Comparison of ENCODE assay signal across 8 mouse cellular contexts in the genomic region with DNA sequence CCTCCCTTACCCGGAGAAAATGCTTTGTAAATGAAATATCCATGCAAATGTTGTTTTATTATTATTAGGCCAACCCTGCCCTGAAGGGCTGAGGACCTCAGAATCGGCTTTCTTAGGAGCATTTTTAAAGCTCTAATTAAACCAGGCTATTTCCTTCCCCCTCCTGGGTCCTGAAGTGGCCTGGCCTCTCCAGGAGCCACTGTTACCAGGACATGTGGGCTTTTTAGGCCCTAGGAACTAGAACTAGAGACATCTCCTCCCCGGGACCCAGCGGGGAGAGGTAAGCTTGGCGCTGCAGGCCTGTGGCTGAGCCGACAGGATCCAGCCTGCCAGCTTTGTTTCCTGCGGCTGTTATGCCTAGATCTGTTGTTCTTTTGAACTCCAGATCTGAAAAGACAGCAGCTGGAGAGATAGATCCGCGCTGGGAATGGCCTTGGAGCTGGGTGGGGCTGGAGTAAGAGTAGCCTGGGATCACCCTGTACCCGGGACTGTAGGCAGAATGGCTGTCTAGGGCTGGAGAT. TPM values are rescaled to one million over a fixed set of nuclear protein-coding genes. Genes with fewer than 3 reads are reported as not detected.
DNase-seq lines count a peak whose midpoint lies in the region; ATAC-seq and TF ChIP-seq lines count a peak whose summit lies in the region.

No protein-coding gene starts in this region.

- peak overlapping the region; percentile 65 for H3K27ac ChIP-seq in thymus, adult 2 months (ENCODE audit: control insufficient read depth, insufficient read depth, low read length)
- H3K27ac ChIP-seq in midbrain, embryonic 11.5 days (ENCODE audit: low read depth, low read length), result peak overlapping the region; percentile 67

- H3K4me1 ChIP-seq in thymus, adult 2 months (replicated peaks; ENCODE audit: control insufficient read depth, insufficient read depth, low read length), result peaks cover 25% of the 10 kb centered on the region
- H3K4me1 ChIP-seq in midbrain, embryonic 11.5 days (ENCODE audit: control insufficient read depth, insufficient read depth, low read length), result peaks cover 19% of the 10 kb centered on the region

- H3K9me3 ChIP-seq in midbrain, embryonic 11.5 days (ENCODE audit: control insufficient read depth, low read length), result no peaks in the 10 kb centered on the region

- peak overlapping the region; percentile 39 for H3K9ac ChIP-seq in midbrain, embryonic 11.5 days (ENCODE audit: low read length)

- no peak for TF ChIP-seq POLR2A in thymus, adult 2 months (IDR thresholded peaks at IDR 0.05; ENCODE audit: control insufficient read depth, extremely low read depth, insufficient read depth, low read length, poor library complexity)

- TF ChIP-seq CTCF in thymus, adult 2 months (IDR thresholded peaks at IDR 0.05; ENCODE audit: borderline replicate concordance, control insufficient read depth, extremely low read depth, insufficient read depth, low read length, poor library complexity), result no peak

- DNase-seq in adrenal gland, postnatal 10 days, result peak; percentile 34
- DNase-seq in adrenal gland, adult 18-20 months (ENCODE audit: low spot score in 2 of 2), result no peak
- DNase-seq in thymus, adult 2 months, result peak; percentile 28
- no peak for DNase-seq in thymus, adult 18-20 months
- DNase-seq in midbrain, embryonic 11.5 days (ENCODE audit: low spot score, missing footprints), result peak; percentile 96
- DNase-seq in urinary bladder, adult 18-20 months (ENCODE audit: low spot score in 2 of 2), result no peak
- no peak for DNase-seq in cerebellum, adult 9-11 months

- H3K36me3 ChIP-seq in thymus, adult 2 months (ENCODE audit: control insufficient read depth, insufficient read depth, low read length), result no peaks in the 10 kb centered on the region
- no peaks in the 10 kb centered on the region for H3K36me3 ChIP-seq in midbrain, embryonic 11.5 days (ENCODE audit: control insufficient read depth, insufficient read depth, low read length)

- WGBS in thymus, adult 2 months, result 16% methylated on average over 10 of the region's 10 CpGs
- WGBS in midbrain, embryonic 11.5 days, result 1% methylated on average over 10 of the region's 10 CpGs

- no peaks in the 10 kb centered on the region for H3K27me3 ChIP-seq in thymus, adult 2 months (ENCODE audit: control insufficient read depth, insufficient read depth, low read length)
- H3K27me3 ChIP-seq in midbrain, embryonic 11.5 days (ENCODE audit: control insufficient read depth, insufficient read depth, low read length), result peaks cover 2% of the 10 kb centered on the region

- ATAC-seq in midbrain, embryonic 11.5 days (ENCODE audit: low FRiP score), result peak; percentile 66
- no peak for ATAC-seq in monocyte, adult 5-6 weeks (replicated peaks; ENCODE audit: insufficient number of reproducible peaks, low FRiP score, low TSS enrichment, poor library complexity, severe bottlenecking)

- peak overlapping the region; percentile 25; the same call in 1 of the 2 replicates for H3K4me2 ChIP-seq in midbrain, embryonic 11.5 days

- H3K4me3 ChIP-seq in thymus, adult 2 months (ENCODE audit: control insufficient read depth, insufficient read depth, low read length), result no peak overlapping the region
- H3K4me3 ChIP-seq in midbrain, embryonic 11.5 days (ENCODE audit: low read depth, low read length), result no peak overlapping the region

RNA-seq across cellular contexts. Expression of a gene that starts 0.5 kb away (rescaled TPM):
- 1 to 10 TPM in 1 of 2 experiments, under 1 TPM in 1; 0.79 to 2.2 TPM for total RNA-seq in adrenal gland, postnatal 10 days (2021)
- total RNA-seq in adrenal gland, adult 18-20 months (2021), result under 1 TPM; 0.30 to 0.38 TPM
- polyA plus RNA-seq in thymus, adult 2 months (2012; rRNA removed), result 0.84 and 1.4 TPM in 2 replicates
- 0.30 and 0.57 TPM in 2 replicates for polyA plus RNA-seq in midbrain, embryonic 11.5 days (2014; fragmentation: Nextera tagmentation; extraction: Ambion mirVana)
- total RNA-seq in monocyte, adult 5-6 weeks (2017), result not detected in 3 replicates

RNA-seq across cellular contexts. Expression of a gene that starts 26.1 kb away (rescaled TPM):
- total RNA-seq in adrenal gland, postnatal 10 days (2021), result 10 to 100 TPM; 11.2 to 15.1 TPM
- total RNA-seq in adrenal gland, adult 18-20 months (2021), result 10 to 100 TPM; 14.3 to 17.1 TPM
- 13.6 TPM in 2 replicates for polyA plus RNA-seq in thymus, adult 2 months (2012; rRNA removed)
- polyA plus RNA-seq in midbrain, embryonic 11.5 days (2014; fragmentation: Nextera tagmentation; extraction: Ambion mirVana), result 23.3 and 23.4 TPM in 2 replicates
- total RNA-seq in monocyte, adult 5-6 weeks (2017), result 5.9 to 15.9 TPM (median 13.4 TPM) in 3 replicates

RNA-seq across cellular contexts. Expression of a gene that starts 26.4 kb away (rescaled TPM):
- total RNA-seq in adrenal gland, postnatal 10 days (2021), result 10 to 100 TPM; 25.9 to 27.0 TPM
- total RNA-seq in adrenal gland, adult 18-20 months (2021), result 10 to 100 TPM; 32.9 to 36.0 TPM
- polyA plus RNA-seq in thymus, adult 2 months (2012; rRNA removed), result 44.7 and 51.6 TPM in 2 replicates
- 50.9 and 54.6 TPM in 2 replicates for polyA plus RNA-seq in midbrain, embryonic 11.5 days (2014; fragmentation: Nextera tagmentation; extraction: Ambion mirVana)
- 17.2 to 28.1 TPM (median 27.7 TPM) in 3 replicates for total RNA-seq in monocyte, adult 5-6 weeks (2017)

RNA-seq across cellular contexts. Expression of a gene that starts 41.4 kb away (rescaled TPM):
- total RNA-seq in adrenal gland, postnatal 10 days (2021), result 10 to 100 TPM; 60.1 to 72.8 TPM
- total RNA-seq in adrenal gland, adult 18-20 months (2021), result 100 to 1,000 TPM in 1 of 2 experiments, 10 to 100 TPM in 1; 70.0 to 160 TPM
- polyA plus RNA-seq in thymus, adult 2 months (2012; rRNA removed), result 28.7 and 32.8 TPM in 2 replicates
- 54.6 and 60.4 TPM in 2 replicates for polyA plus RNA-seq in midbrain, embryonic 11.5 days (2014; fragmentation: Nextera tagmentation; extraction: Ambion mirVana)
- 12.2 to 24.2 TPM (median 16.6 TPM) in 3 replicates for total RNA-seq in monocyte, adult 5-6 weeks (2017)

Comparison
In these comparisons a context has a peak if more than half of its experiments do, and no peak if none do; other contexts are left out.
1. DNase-seq: peak in adrenal gland, postnatal 10 days (single experiment), thymus, adult 2 months (single experiment) and midbrain, embryonic 11.5 days (single experiment); none in adrenal gland, adult 18-20 months (0 of 2), thymus, adult 18-20 months (0 of 2), urinary bladder, adult 18-20 months (0 of 2) and cerebellum, adult 9-11 months (single experiment).